Mouse (Mus musculus): Measurements from ENCODE around the gene Spef1. TPM values are rescaled to one million over a fixed set of nuclear protein-coding genes. Genes with fewer than 3 reads are reported as not detected.
A peak's percentile ranks its signal among the peaks of the same experiment; 100 is the strongest.

Spef1 gene
- polyA plus RNA-seq, 1 experiment from 2014 or later: 1.4 TPM

DNA sequence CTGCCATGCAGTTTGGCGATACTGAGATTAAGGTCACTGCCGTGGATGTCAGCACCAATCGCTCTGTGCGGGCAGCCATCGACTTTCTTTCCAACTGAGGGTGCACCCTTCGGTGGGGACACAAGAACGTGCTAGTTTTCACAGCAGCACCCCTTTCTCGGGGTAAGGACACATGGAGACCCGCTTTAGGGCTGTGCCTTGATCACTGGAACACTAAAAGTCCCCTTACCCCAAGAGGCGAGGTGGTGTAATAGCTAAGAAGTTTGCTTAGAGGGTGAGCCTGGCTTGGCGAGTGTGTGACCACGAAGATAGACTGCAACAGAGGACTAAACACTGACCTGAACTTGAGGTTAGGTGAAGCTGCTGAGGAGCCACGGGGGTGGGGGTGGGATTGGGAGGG, 42.0 kb downstream of the Spef1 start:
- DNase-seq (ENCODE audit: low spot score): no peak

DNA sequence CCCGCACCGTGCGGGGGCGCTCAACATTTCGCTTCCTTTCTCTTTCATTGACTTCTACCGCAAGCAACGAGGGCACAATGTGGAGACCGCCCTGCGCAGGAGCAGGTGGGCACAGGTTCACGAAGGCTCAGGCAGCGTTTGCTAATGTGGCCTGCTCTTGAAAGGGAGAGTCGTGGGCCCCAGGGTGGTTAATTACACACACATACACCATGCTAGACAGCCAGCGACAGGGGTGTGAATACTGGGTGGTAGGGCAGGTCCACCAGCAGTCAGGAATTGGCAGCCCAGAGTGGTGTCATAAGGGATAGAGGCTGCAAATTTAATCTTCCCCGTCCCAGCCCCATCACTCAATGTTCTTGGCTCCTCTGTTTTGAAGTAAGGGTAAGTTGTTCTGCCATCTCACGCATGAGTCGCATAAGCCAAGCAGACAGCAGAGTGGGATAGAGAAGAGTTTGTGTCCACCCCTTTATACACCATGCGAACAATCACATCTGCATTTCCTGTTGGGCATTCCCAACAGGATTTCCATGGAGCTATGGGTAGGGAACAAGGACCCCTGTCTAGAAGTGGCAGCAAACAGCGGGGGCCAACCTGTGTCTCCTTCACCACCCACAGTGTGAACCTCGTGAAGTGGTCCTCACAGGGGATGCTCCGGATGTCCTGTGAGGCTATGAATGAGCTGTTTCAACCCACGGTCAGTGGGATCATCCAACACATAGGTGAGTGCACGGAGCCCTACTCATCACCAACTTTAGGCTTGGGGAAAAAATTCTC, 43.9 kb downstream of the Spef1 start:
- no peak for DNase-seq (ENCODE audit: low spot score)

DNA sequence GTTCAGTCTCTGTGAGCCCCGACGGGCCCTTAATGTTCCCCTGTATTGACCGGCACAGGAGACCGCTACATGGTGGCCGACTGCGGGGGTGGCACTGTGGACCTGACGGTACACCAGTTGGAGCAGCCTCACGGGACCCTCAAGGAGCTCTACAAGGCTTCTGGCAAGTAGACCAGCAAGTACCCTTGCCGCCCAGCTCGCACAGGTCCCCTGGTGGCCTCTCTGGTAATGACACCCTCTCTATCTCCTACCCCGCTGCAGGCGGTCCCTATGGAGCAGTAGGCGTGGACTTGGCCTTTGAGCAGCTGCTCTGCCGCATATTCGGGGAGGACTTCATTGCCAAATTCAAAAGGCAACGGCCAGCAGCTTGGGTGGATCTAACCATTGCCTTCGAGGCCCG, 44.5 kb downstream of the Spef1 start:
- DNase-seq (ENCODE audit: low spot score): peak; percentile 70

- no peak for DNase-seq (ENCODE audit: low spot score)
Measured at GRCm38 (mm10) chr2:131141336-131141986, 45.6 kb downstream of the Spef1 start.

- DNase-seq (ENCODE audit: low spot score): no peak
Measured at GRCm38 (mm10) chr2:131140533-131140905, 46.6 kb downstream of the Spef1 start.

DNA sequence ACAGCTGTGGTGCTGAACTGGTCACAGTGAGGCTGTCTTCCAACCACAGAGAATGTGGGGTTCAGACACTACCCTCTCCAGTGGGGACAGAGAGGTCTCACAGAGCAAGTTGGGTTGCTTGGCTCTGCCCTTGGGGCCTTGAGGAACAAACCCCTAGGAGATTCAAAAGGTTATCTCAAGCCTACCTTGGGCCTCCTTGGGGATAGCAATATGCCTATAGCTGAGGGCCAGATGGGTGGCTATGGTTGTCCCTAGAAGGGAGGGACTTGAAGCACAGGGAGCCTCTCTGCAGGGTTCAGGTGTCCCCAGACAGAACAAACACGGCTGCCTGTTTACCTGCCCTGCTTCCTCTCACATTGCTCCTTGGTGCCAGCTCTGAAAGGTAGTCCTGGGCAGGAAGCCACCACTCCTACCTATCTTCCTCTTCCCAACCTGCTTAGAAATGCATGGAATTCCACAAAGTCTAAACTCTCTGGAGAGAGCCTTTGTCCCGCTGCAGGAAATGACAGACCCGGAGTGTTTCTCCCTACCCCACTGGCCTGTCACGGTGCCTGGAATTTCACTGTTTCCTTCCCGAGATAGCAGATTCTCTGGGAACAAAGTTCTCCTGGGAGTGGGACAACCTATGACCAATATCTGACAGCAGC, 47.1 kb downstream of the Spef1 start:
- DNase-seq (ENCODE audit: low spot score): no peak

DNA sequence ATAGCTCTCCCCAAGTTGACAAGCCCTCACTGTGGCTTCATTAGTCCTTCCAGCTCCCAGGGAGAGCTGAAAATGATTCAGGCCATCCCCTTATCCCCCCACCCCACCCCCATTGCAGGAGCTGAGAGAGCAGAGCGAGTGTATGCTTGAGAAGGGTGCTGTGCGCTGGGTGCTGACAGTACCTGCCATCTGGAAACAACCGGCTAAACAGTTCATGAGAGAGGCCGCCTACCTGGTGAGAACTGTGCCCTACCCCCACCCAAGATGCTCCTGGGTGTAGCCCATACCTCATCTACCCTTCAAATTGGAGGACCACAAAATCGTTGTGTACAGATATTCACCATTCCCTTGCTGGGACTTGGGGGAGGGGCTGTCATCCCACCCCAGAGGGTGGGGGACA, 47.8 kb downstream of the Spef1 start:
- DNase-seq (ENCODE audit: low spot score): no peak

GRCm38 (mm10) chr2:131138760-131139159, 48.3 kb downstream of the Spef1 start:
- DNase-seq (ENCODE audit: low spot score): no peak

GRCm38 (mm10) chr2:131138296-131138695, 48.8 kb downstream of the Spef1 start:
- DNase-seq (ENCODE audit: low spot score): no peak

- DNase-seq (ENCODE audit: low spot score): no peak
Measured at GRCm38 (mm10) chr2:131135521-131136139, 51.5 kb downstream of the Spef1 start.

DNA sequence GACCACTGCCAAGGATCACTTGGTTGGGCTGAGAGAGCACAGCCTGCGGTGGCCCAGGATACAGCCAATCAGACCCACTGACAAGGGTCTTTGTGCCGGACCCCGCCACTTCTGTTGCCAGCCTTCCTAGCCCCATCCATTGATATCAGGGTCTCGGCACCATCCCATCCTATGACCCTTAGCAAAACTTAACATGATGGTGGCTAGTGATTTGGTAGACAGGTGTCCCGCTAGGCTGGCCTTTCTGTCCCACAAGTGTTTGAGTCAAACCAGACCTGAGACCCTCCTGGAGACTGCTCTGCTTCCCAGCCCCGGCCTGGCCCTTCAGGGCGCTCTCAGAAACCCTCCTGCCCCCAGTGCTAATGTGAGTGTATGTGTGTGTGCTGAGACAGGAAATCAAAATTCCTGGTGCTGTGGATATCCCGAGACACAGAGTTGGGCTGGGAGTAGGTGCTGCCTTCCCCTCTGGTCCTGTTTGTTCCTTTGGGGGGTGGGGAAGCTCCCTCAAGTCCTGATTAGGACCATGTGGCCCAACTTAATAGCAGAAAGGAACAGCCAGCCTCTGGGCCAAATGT, 52.2 kb downstream of the Spef1 start:
- DNase-seq (ENCODE audit: low spot score): no peak

GRCm38 (mm10) chr2:131134381-131134780, 52.7 kb downstream of the Spef1 start:
- no peak for DNase-seq (ENCODE audit: low spot score)

DNA sequence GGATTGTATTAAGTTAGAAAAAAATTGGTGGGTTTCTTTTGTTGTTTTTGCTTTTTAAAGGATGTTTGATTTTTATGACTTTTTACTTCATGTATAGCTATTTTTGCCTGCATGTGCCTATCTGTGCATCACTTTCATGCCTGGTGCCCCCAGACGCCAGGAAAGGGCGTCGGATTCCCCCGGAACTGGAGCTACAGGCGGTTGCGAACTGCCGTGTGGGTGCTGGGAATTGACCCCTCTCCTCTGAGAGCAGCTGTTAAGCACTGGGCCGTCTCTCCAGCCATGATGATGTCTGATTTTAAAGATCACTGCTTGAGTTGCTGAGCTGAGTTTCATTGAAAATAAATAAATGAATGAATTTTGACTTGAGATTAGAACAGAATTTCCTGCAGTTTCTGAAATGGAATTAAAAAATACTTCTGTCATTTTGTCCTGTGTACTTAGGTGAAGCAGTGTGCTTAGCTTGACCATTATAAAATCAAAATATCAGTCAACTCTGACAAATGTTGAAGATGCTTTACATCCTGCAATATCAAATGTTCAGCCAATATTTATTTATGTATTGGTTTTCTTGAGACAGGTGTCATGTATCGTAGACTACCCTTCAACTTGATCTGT, 54.0 kb downstream of the Spef1 start, which contains the start of gene Gm11037:
TSS of gene Gm11037 (plus strand) at position 568 of the 618 bp plus-strand sequence.
- no peak for DNase-seq (ENCODE audit: low spot score)

- DNase-seq (ENCODE audit: low spot score): no peak
Measured at GRCm38 (mm10) chr2:131132111-131132888, 54.8 kb downstream of the Spef1 start.

DNA sequence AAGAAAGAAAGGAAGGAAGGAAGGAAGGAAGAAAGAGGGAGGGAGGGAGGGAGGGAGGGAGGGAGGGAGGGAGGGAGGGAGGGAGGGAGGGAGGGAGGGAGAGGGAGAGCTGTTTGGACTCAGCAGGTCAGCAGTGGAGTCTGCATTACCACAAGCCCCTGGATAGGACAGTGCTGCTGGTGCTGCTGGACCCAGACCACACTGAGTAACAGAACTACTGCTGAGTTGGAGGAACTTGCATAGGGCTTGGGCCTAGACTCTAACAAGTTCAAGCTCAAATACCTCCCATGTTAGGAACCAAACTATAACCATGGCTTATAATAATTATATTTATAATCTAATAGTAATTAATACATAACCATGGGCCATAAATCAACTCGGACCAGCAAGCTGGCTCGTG, 56.2 kb downstream of the Spef1 start:
- DNase-seq (ENCODE audit: low spot score): no peak

DNA sequence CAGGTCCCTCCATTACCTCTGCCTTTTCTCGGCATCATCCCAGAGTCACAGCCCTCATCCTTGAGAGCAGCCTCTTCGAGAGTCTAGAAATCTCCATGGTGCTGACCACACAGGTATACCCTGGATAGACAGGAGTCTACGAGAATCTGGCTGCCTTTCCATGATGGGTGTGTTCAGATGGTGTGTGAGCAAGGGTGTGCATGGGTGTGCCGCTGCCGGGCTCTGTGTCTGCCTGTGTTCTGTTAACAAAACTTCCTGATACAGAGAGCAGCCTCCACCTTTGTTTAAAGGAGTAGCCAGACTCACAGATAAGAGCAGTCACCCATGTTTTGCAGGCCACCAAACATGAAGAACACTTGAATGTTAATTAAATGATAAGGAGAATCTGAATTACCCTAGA, 57.2 kb downstream of the Spef1 start:
- no peak for DNase-seq (ENCODE audit: low spot score)

GRCm38 (mm10) chr2:131128636-131129157, 58.4 kb downstream of the Spef1 start:
- no peak for DNase-seq (ENCODE audit: low spot score)

GRCm38 (mm10) chr2:131128211-131128610, 58.9 kb downstream of the Spef1 start:
- peak; percentile 19 for DNase-seq (ENCODE audit: low spot score)

- DNase-seq (ENCODE audit: low spot score): peak; percentile 42
Measured at GRCm38 (mm10) chr2:131127161-131127730, 59.8 kb downstream of the Spef1 start, which contains the start of gene Hspa12b. Hspa12b (plus strand) TSS chr2:131127280.
